ENCODE assay signal across 8 mouse cellular contexts in the genomic region with DNA sequence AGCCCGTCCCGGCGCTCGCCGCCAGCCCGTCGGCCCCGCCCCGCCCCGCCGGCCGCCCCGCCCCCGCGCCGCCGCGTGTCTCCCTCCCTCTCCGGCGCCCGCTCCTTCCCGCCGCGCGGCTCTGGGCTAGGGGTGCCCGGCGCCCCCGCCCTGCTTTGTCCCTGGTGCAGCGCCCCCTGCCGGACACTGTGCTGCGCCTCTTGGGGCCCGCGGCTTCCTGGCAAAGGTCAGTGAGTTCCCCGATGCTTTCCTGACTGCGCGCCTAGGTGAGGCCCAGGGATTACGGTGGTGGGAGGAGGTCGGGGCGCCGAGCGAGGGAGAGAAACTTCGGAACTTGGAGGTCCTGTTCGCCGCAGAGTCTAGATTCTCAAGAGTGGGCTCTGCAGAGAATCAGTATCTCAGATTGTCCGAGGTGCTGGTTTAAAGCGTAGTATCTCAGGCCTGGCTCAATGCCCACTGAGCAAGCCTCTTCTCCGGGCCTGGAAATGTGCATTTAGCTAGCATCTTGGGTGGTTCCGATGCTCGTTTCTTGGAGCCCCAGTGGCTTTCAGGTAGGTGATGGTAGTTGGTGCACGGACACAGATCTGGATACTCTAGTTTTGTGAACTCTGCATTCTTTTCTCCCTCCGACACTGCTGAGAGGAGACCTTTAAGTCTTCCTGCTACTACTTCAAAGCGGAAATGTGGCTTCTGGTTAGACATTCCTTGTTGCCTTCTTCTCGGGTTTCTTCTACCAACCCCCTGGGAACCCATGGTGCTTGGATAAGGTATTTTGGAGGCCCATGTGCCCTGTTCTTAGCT. TPM values are rescaled to one million over a fixed set of nuclear protein-coding genes. Genes with fewer than 3 reads are reported as not detected.
DNase-seq lines count a peak whose midpoint lies in the region; ATAC-seq and TF ChIP-seq lines count a peak whose summit lies in the region.

A gene (plus strand): TSS at position 74 of the 801 bp plus-strand sequence.

- peaks cover 17 to 19% of the 10 kb centered on the region in 2 experiments for H3K4me1 ChIP-seq in ES-E14 (ENCODE audit: control insufficient read depth in 2 of 2, insufficient read depth in 2 of 2, low read length in 2 of 2, poor library complexity in 1 of 2)
- peaks cover 24% of the 10 kb centered on the region for H3K4me1 ChIP-seq in forebrain, embryonic 14.5 days (ENCODE audit: control insufficient read depth, insufficient read depth, low read length)
- H3K4me1 ChIP-seq in neural tube, embryonic 14.5 days (ENCODE audit: control insufficient read depth, insufficient read depth, low read length): peaks cover 32% of the 10 kb centered on the region

- H3K27ac ChIP-seq in ES-E14 (ENCODE audit: insufficient read depth, low read depth, low read length, poor library complexity, severe bottlenecking): peak within 1 kb of the TSS; percentile 69
- peak within 1 kb of the TSS; percentile 65; the same call in 1 of the 2 replicates for H3K27ac ChIP-seq in forebrain, embryonic 14.5 days (ENCODE audit: low read depth, low read length)
- peak within 1 kb of the TSS; percentile 48 for H3K27ac ChIP-seq in neural tube, embryonic 14.5 days (ENCODE audit: low read depth, low read length)

- under 1% methylated on average over 44 of the region's 53 CpGs for WGBS in forebrain, embryonic 14.5 days
- WGBS in large intestine, adult 2 months: under 1% methylated on average over 51 of the region's 53 CpGs
- WGBS in neural tube, embryonic 14.5 days: 2% methylated on average over 34 of the region's 53 CpGs

- no peaks in the 10 kb centered on the region for H3K27me3 ChIP-seq in forebrain, embryonic 14.5 days (replicated peaks; ENCODE audit: control insufficient read depth, insufficient read depth, low read length)
- no peaks in the 10 kb centered on the region for H3K27me3 ChIP-seq in neural tube, embryonic 14.5 days (ENCODE audit: control insufficient read depth, insufficient read depth, low read length)

- DNase-seq in ES-E14 (ENCODE audit: low read depth, low spot score): peak; percentile 89
- DNase-seq in cerebellum, adult 11 months: peak; percentile 83
- DNase-seq in forebrain, embryonic 14.5 days (ENCODE audit: low spot score): peak; percentile 92
- peak; percentile 97 to 98 for DNase-seq in heart, postnatal 10 days
- DNase-seq in large intestine, adult 2 months (ENCODE audit: low read depth, low spot score): peak; percentile 87
- peak; percentile 93 to 96 for DNase-seq in lung, adult 18-20 months
- DNase-seq in testis, postnatal 10 days (ENCODE audit: low spot score): peak; percentile 99

- no peaks in the 10 kb centered on the region for H3K36me3 ChIP-seq in ES-E14 (ENCODE audit: control insufficient read depth, insufficient read depth, low read length, poor library complexity, severe bottlenecking)
- no peaks in the 10 kb centered on the region for H3K36me3 ChIP-seq in forebrain, embryonic 14.5 days (ENCODE audit: control insufficient read depth, insufficient read depth, low read length)
- H3K36me3 ChIP-seq in neural tube, embryonic 14.5 days (ENCODE audit: control insufficient read depth, insufficient read depth, low read length): no peaks in the 10 kb centered on the region

- H3K9ac ChIP-seq in ES-E14 (ENCODE audit: insufficient read depth, low read depth, low read length, poor library complexity, severe bottlenecking): peak within 1 kb of the TSS; percentile 85
- peak within 1 kb of the TSS; percentile 83 for H3K9ac ChIP-seq in forebrain, embryonic 14.5 days (ENCODE audit: low read length)
- H3K9ac ChIP-seq in neural tube, embryonic 14.5 days (replicated peaks; ENCODE audit: low read depth, low read length): peak within 1 kb of the TSS; percentile 80

- no peaks in the 10 kb centered on the region for H3K9me3 ChIP-seq in ES-E14 (ENCODE audit: control insufficient read depth, insufficient read depth, low read depth, low read length)
- no peaks in the 10 kb centered on the region for H3K9me3 ChIP-seq in forebrain, embryonic 14.5 days (replicated peaks; ENCODE audit: control insufficient read depth, low read length)
- no peaks in the 10 kb centered on the region for H3K9me3 ChIP-seq in neural tube, embryonic 14.5 days (ENCODE audit: control insufficient read depth, low read length)

- H3K4me3 ChIP-seq in ES-E14 (ENCODE audit: insufficient read depth in 1 of 2, low read depth in 1 of 2, low read length in 2 of 2, poor library complexity in 1 of 2, severe bottlenecking in 1 of 2): peak within 1 kb of the TSS; percentile 86 to 94
- H3K4me3 ChIP-seq in forebrain, embryonic 14.5 days (ENCODE audit: low read depth, low read length): peak within 1 kb of the TSS; percentile 74
- H3K4me3 ChIP-seq in neural tube, embryonic 14.5 days (ENCODE audit: low read depth, low read length): peak within 1 kb of the TSS; percentile 71

- intact Hi-C loops in heart, postnatal 10 days (cut with DNase I): loop anchor here (1.0 to 2.0 kb wide), 2 partner anchors 26 to 35 kb away; no protein-coding TSS in a partner anchor

- H3K4me2 ChIP-seq in forebrain, embryonic 14.5 days (ENCODE audit: low read length): peak within 1 kb of the TSS; percentile 98
- peak within 1 kb of the TSS; percentile 99 for H3K4me2 ChIP-seq in neural tube, embryonic 14.5 days (ENCODE audit: low read depth, low read length)

- ATAC-seq in forebrain, embryonic 14.5 days: peak; percentile 92
- ATAC-seq in neural tube, embryonic 14.5 days (ENCODE audit: low read depth): peak; percentile 83

- in situ Hi-C loops in ES-E14 (cut with MboI; ENCODE audit: low sequenced_read_pairs in 2 of 2, unreplicated experiment in 2 of 2): no loop called here

TF ChIP-seq in ES-E14, 5 proteins besides CTCF, POLR2A, EP300 and RAD21:
- TF ChIP-seq MAFK (IDR thresholded peaks at IDR 0.05; ENCODE audit: insufficient read depth, low read depth, low read length) (no peak), ZNF384 (IDR thresholded peaks at IDR 0.05; ENCODE audit: low read depth, low read length) (no peak), HCFC1 (IDR thresholded peaks at IDR 0.05; ENCODE audit: borderline replicate concordance, insufficient read depth, low read length) (peak; percentile 57), ZC3H11A (IDR thresholded peaks at IDR 0.05; ENCODE audit: borderline replicate concordance, low read depth, low read length) (0 out of 2 replicates have a peak, but pooled peaks have one; percentile 1), CHD2 (IDR thresholded peaks at IDR 0.05; ENCODE audit: low read depth, low read length) (no peak)

RNA-seq across cellular contexts. Expression of the gene that starts here (rescaled TPM):
- total RNA-seq in ES-E14 (2012; rRNA removed): 11.4 and 13.6 TPM in 2 replicates
- 27.4 and 29.7 TPM in 2 replicates for polyA plus RNA-seq in forebrain, embryonic 14.5 days (2014; fragmentation: Nextera tagmentation; extraction: Ambion mirVana)
- 10 to 100 TPM; 10.8 to 15.8 TPM for total RNA-seq in heart, postnatal 10 days (2021)
- polyA plus RNA-seq in large intestine, adult 2 months (2012; rRNA removed): 36.1 and 46.8 TPM in 2 replicates
- polyA plus RNA-seq in neural tube, embryonic 14.5 days (2014; fragmentation: Nextera tagmentation; extraction: Ambion mirVana): 25.9 and 27.4 TPM in 2 replicates

Comparison
In these comparisons a context has a peak if more than half of its experiments do, and no peak if none do; other contexts are left out.
1. Peak in every context shown above with its lines: DNase-seq, ATAC-seq, H3K4me3 ChIP-seq and H3K27ac ChIP-seq.